Mouse (Mus musculus) frontal cortex, postnatal 25 days (tissue): ENCODE measurements around the gene 1700001K19Rik.
"Not testable (repeated sequence)": the region's sequence is repeated elsewhere in the genome, so short reads cannot be mapped to it uniquely, and the experiment has no call there.

Experiments used
- DNase-seq, 2 experiments: peaks; one replicate each; pipeline ENCODE4 v3.0.0; 2022; ENCODE audit warnings: low spot score in 2 of 2

1700001K19Rik gene

DNA sequence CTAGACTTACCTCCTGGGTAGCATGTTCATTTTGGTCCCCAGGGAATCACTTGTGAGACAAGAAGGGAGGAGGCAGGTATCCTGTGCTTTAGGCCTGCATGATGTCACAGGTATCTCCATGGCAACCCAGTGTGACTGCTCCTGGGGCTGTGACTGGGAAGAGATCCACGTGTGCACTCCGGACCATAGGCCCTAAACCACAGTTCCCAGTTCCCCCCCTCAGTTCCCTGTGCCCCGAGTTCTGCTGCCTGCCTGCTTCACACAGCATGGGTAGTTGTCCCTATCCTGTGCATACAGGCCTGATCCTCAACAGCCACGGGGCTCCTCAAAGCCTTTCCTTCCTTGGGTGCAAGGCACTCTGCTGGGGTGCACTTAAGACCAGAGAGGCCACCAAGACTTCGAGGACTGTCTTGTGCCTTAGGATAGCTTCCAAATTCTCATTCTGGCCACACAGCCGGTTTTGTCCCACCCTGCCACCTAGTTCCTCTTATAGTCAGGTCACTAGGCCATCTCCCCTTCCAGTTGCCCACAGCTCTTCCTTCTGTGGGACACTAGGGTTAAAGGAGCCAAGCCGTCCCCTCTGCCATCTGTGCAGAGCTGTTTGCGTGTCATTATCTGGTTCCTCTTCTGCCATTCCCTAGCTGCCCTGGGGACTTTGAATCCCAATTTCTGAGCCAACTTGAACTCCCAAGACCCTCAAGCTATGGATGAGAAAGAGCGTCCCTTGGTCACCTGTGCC is at the start of gene 1700001K19Rik:
1700001K19Rik (minus strand) TSS at position 59 of the 739 bp plus-strand sequence.
- DNase-seq: no peak

DNA sequence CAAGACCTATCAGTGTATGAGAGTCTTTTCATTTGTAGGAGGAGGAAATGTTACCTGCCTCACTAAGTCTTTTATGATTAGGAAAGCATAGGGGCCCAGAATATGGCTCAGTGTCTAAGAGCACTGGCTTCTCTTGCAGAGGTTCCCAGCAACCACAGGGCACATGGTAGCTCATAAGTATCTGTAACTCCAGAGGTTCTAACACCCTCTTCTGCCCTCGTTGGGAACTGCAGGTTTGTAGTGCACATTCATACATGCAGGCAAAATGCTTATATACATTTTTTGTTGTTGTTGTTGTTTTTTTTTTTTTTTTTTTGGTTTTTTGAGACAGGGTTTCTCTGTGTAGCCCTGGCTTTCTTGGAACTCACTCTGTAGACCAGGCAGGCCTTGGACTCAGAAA is 44.0 kb upstream of the 1700001K19Rik start:
- no peak for DNase-seq

DNA sequence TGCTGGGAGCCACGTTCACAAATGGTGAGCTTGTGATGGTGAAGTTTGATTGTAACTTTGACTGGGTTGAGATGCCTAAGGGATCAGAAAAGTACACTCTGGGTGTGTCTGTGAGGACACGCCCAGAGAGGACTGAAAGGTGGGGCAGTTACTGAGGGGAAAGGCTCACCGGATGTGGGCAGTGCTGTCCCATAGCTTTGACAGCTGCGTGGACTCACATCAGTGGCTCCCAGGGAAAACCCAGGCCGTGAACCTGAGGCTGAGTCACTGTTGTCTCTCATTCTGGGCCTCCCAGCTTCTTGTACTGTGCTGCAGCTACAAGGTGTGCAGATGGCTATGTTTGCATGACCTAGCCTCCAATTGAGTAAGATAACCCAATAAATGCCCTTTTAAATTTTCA is 43.1 kb upstream of the 1700001K19Rik start:
- DNase-seq: no peak

DNA sequence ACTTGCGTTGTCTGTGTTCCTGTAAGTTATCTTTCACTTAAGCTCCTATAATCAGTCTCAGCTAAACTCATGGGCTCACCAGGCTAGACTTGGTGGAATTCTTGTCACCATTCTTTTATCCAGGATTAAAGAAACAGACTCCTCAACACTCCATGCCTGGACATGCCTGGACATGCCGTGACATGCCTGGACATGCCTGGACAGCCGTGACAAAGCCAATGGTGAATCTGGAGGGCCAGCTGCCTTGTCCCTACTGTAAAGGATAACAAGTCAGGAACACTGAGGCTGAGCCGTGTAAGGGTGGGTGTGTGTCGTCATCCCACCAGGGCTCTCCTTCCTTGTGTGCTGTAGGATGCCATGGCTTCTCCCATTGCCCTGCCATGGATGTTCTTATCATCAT is 42.6 kb upstream of the 1700001K19Rik start:
- DNase-seq: no peak

DNA sequence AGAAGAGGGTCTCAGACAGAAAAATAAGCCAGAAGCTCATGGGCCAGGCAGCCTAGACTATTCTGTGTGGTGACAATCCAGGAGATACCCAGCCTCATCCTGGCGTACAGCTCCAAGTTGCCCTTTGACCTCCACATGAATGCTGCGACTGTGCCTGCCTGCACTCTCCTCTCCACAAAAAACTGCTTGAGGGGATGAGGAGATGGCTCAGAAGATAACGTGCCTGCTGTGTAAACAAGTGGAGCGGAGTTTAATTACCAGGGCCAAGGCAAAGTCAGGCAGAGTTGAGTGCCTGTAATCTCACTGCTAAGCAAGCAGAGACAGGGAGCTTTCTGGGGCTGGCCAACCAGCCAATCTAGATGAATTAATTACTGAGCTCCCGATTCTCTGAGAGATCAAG is 33.6 kb upstream of the 1700001K19Rik start:
- no peak for DNase-seq

DNA sequence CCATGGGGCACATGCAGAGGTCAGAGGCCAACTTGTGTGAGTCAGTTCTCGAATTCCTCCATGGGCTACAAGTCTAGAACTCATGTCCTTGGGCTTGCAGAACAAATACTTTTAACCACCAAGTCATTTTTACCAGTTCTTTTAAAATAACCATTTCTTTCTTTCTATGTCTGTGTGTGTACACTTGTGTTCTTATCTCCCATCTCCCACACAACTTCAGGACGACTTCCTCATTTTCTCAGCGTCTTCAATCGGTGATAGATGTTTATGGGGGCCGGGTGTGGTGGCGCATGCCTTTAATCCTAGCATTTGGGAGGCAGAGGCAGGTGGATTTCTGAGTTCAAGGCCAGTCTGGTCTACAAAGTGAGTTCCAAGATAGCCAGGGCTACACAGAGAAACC is 31.8 kb upstream of the 1700001K19Rik start:
- no peak for DNase-seq

DNA sequence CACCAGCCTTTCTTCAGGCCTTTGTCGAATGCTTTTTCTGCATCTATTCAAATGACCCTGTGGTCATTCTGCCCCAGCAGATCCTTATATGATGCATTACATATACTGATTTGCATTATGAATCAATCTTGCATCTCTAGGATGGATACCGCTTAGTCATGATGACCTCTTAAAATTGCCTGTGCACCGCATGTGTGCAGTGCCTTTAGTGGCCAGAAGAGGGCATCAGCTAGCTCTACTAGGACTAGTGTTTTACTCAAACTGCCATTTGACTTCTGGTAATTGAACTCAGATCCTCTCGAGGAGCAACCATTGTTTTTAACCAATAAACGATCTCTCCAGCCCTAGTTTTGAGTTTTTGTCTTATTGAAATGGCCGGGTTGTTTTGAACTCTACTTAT is 31.4 kb upstream of the 1700001K19Rik start:
- DNase-seq: no peak

DNA sequence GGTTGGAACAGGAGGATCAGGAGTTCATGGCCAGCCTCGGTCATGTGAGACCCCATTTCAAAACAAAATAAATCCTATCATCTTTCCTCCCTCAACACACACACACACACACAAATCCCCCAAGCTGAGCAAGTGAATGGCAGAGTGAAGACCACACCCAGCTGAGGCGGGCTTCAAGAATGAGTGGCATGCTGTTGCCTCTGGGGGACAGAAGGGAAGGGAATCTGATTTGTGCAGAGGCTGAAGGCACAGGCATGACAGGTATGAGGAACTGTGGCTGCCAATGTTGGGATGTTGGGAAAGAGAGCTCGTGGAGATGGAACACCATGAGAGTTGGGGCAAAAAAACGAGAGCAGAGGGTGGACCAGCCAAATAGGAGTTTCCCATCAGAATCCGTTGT is 28.9 kb upstream of the 1700001K19Rik start:
- no peak for DNase-seq

DNA sequence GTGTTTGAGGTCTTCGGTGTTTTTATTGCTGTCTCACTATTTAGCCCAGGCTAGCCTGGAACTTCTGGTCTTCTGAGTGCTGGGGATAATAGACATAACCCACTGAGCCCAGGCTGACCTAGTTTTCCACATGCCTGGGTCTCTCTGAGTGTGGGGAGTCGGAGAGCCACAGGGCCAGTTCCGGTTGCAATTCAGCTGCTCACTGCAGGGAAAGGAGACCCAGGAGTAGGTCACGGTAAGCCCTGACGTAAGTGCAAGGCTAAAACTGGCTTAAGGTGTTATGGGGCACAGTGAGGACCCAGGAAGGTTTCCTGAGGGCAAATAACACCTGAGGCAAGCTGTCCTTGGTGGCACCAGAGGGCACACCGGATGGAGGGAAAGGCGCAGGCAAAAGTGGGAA is 25.0 kb upstream of the 1700001K19Rik start:
- no peak for DNase-seq

DNA sequence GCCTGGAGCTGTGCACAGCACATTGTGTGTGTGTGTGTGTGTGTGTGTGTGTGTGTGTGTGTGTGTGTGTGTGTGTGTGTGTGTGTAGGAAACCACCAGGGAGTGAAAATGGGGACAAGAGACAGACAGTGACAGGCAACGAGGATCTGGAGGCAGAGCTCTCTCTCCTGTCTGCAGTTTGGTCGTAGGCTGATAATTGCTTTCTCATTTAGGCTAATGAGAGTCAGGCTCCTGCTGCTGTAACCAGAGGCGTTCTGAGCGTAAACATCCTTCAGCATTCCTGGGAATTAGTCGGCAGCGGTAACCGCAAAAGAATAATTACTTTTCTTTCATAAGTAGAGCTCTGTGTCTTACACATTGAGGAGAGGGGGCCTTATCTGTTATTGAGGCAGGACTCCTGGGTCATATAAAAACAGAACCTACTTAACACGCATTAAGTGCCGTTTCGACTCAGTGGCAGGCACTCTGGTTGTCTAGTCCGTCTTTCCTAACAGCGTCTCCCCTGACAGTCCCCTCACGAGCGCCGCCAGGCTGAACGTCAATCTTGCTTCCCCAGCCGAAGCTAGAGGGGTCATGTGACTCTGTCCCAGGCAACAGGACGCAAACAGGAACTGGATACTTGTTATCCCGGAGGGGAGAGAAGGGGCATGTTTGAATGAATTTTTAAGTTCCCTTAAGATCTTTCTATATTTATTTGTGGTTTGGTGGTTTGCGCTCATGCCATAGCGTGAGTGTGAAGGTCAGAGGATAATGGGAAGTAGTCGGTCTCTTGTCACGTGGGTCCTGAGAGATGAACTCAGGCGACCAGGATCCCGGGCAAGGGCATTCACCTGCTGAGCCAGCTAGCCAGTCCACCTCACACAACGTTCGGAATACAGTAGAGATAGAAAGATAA is 24.2 kb upstream of the 1700001K19Rik start:
- no peak for DNase-seq

DNA sequence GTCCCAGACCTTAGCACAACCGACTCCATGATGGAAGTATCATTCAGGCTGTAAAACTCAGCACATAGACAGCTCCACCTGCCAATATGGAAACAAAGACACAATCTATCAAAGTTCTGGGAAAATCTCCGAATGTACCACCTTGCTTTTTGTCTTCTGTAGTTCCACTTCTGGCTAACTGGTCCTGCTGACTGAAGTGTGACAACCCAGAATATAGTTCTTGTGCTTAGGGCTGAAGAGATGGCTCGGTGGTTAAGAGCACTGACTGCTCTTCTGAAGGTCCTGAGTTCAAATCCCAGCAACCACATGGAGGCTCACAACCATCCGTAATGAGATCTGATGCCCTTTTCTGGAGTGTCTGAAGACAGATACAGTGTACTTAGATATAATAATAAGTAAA is 23.0 kb upstream of the 1700001K19Rik start:
- not testable (repeated sequence) for DNase-seq

DNA sequence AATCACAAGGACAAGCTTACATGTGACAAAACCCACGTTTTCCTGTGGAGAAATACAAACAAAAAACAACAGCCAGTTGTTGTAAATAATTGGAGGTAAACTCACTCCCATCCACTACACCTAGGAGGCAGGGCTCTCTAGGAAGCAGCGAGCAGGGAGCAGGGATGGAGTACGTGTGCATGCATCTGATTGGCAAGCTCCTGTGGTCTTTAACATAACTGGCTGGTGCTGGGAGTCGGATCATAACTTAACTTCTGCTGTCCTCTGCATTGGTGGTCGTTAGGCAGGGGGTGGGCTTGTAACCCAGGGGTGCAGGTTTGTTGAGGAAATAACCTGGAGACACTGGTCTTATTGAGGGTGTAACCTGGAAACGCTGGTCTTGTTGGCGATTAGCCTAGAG is 21.3 kb upstream of the 1700001K19Rik start:
- no peak for DNase-seq

DNA sequence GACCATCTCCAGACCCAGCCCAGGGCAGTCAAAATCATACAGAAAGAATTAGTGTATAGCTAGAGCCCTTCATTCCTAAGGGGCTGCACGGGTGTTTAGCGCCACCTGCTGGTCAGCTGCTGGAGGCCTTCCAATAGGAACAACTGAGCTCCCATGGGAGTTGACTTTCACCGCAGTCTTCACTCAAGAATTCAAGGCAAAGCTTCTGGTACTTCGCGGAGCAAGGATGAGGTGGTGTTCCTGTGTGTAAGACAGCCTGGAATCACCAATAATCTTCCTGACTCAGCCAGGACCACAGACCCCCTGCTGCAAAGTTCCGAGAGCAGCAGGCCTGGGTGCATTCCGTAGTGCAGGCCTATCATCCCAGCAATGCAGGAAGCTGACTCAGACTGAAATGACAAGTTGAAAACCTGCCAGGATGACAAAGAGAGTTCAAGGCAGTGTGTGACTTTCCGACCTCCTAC is 20.6 kb upstream of the 1700001K19Rik start:
- DNase-seq: peak; percentile 75 to 77

DNA sequence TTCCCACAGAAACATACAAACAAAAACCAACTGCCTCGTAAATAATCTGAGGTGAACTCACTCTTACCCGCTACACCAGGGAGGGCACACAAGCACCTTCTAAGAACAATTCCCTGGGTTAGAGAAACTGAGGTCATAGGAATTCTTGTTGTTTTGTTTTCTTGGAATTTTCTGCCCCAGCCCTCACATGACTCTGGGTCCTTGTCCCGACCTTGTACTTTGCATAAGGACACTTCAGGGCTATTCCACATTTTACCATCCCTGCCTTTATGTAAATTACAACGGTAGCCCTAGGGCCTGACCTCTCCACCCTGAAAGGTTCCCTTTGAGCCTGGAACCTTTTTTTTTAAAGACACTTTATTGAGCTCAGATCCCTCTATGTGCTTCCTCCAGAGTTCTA is 20.1 kb upstream of the 1700001K19Rik start, which contains the start of gene Hsp90aa1:
Hsp90aa1 (minus strand) TSS at position 173 of the 400 bp plus-strand sequence.
- DNase-seq: no peak

DNA sequence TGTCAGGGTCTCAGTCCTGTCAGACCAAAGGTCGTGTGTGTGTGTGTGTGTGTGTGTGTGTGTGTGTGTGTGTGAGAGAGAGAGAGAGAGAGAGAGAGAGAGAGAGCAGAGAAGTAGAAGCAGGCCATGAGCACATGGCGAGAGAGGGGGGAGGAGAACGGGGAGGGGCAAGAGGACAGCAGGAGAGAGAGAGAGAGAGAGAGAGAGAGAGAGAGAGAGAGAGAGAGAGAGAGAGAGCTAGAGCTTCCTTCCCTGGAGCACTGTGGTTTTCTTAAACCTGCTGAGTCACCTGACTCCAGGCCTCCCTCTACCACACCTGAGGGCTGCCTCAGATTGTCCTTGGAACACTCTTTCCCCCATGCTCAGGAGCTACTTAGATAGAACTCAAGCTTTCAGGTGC is 18.9 kb upstream of the 1700001K19Rik start:
- DNase-seq: not testable (repeated sequence)

DNA sequence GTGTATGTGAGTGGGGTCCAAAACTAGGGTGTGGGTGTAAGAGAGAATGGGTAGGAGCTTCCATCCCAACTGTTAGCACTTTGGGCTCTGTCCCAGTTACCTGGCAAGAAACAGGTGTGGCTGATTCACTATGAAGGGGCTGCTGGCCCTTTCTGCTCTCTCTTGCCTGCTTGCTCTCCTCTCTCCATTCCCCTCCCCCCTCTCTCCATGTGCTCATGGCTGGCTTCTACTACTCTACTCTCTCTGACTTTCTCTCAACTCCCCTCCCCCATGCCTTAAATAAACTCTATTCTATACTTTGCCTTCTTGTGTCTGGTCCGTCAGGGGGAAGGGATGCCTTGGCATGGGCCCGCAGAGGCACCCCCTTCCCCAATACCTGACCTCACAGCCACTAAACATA is 18.3 kb upstream of the 1700001K19Rik start:
- no peak for DNase-seq

DNA sequence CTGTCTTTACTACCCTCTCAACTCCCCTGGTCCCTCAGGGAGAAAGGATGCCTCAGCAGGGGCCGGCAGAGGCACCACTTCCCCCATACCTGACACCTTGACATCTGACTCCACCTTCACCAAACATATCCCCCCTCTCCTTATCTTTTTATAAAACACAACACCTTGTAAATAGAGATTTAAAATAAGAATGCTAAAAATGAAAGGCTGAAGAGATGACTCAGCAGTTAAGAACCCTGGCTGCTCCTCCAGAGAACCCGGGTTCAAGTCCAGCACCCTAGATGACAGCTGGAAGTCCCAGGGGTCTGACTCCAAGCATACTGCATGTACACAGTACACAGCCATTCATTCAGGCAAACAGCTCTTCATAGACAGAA is 16.7 kb upstream of the 1700001K19Rik start:
- DNase-seq: no peak

DNA sequence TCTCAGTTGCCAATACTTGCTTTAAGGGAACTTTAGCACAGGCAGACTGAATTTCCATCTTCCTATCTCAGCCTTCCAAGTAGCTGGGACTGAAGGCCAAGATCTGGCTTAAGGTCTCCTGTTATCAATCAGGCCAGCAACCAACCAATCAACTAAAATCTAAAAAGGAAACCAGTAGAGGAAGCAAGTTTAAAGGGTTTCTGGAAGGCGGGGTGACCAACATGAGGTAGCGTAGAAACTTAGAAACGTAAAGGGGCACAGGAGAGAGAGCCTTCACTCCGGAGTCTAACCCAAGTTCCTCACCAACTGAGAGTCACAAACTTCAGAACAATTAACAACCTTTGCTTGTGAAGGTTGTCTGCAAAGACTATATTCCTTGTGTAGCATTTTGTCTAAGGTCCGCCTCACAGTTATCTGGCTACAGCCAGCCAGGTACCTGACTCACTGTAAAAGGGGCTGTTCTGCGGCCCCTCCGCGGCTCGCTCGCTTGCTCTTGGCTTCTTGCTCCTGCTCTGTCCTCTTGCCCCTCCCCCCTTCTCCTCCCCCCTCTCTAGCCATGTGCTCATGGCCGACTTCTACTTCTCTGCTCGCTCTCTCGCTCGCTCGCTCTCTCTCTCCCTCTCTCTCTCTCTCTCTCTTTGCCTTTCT is 16.2 kb upstream of the 1700001K19Rik start:
- DNase-seq: no peak

DNA sequence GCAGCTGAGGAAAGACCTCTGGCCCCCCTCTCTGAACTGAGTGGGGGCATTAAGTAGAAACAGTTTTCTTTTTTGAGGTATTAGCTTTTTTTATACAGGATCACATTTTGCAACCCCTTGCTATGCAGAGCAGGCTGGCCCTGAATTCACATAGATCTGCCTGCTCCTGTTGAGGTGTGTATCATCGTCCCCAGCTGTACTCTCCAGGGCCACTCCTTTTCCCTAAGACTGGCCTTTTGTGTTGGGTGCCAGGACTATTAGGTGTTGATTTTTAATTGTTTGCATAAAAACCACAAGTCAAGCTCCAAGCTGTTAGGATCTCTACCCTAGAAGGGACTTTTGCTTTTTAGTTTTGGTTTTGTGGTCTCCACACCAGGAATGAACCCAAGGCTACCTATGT is 15.7 kb upstream of the 1700001K19Rik start:
- no peak for DNase-seq

DNA sequence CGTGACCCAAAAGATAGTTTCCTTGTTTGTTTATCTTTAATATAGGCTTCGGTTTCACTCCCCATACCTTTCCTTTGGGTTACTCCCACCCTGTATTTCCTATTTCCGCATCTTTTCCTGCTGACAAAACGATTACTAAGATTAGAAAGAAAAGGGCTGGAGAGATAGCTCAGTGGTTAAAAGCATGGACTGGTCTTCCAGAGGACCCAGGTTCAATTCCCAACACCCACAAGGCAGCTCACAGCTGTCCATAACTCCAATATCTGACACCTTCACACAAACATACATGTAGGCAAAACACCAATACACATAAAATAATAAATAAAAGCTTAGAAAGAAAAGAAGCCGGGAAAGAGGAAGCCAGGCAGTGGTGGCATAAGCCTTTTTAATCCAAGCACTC is 15.0 kb upstream of the 1700001K19Rik start:
- DNase-seq: no peak

DNA sequence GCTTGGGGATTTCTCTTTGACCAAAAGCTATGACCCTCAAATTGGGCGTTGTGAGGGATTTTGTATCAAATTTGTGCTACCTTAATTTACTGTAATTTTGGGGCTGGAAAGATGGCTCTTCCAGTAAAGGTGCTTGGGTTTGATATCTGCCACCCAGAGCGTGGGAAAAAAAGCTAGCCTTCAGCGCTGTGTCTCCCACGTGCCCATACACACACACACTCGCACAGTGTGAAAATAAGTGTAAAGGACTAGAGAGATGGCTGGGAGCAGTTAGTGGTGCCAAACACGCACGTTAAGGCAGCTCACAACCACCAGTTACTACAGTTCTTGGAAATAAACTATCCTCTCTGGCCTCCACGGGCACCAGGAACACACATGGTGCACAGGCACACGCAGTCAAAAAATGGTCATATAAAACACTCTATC is 14.6 kb upstream of the 1700001K19Rik start:
- no peak for DNase-seq
